Mouse (Mus musculus): Measurements from ENCODE around the gene Sema4f. TPM values are rescaled to one million over a fixed set of nuclear protein-coding genes. Genes with fewer than 3 reads are reported as not detected.

The Sema4f gene
- 10 to 100 TPM; 41.0 to 41.2 TPM for total RNA-seq (2021)

- peak; percentile 63 to 66 for DNase-seq
These were observed at the start of gene Sema4f for GRCm38 (mm10) chr6:82939167-82939912. TSS of gene Sema4f (minus strand) at chr6:82939769.

GRCm38 (mm10) chr6:82987411-82987971, 47.9 kb upstream of the Sema4f start:
- no peak for DNase-seq

DNA sequence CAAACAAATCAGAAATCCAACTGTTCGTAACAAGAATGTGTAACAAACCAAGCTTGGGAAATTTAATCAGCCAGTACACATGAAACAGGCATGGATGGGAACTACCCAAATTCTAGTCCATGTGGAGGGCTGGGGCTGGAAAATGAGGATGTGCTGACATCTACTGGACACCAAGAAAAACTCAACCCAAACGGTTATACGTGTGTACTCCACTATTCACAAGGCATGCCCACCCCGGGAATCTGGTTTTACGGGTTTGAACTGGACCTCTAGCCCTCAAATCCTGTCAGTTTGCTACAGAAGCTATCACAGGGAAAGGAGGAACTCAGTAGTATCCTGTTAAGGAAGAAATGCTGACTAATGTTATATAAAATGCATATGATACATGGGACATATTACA, 31.5 kb upstream of the Sema4f start:
- peak; percentile 40 to 65 for DNase-seq

GRCm38 (mm10) chr6:82969249-82970084, 29.9 kb upstream of the Sema4f start:
- DNase-seq = no peak

GRCm38 (mm10) chr6:82961664-82962063, 22.1 kb upstream of the Sema4f start:
- no peak for DNase-seq

DNA sequence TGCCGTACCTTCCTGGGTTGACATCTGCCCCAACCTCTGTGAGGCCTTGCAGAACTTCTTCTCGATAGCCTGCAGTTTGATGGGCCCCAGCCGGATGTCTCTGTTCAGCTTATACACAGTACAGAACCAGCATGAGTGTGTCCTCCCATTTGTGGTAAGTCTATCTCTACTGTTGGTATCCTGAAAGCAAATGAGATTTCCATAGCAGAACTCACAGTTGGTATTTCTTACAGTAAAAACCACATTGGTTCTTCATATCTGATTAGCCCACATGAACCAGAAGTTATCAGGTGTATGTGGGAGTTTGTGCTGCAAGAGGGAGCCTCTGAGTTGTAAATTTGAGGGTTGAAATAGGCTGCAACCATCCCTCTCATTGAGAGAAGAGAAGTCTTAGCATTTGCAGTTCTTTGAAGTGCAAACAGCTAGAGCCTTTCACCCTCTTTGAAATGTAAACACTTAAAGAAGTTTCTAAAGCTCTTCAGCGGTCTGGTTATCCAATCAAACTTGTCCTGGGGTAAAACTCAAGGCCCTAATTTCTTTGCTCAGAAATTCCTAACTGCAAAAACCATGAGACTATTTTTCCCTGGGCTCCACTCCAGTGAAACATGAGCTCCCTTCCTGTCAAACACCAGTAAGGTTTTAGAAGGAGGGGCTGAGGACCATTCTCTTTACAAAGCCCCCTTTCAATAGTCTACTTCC, 17.1 kb upstream of the Sema4f start:
- no peak for DNase-seq

DNA sequence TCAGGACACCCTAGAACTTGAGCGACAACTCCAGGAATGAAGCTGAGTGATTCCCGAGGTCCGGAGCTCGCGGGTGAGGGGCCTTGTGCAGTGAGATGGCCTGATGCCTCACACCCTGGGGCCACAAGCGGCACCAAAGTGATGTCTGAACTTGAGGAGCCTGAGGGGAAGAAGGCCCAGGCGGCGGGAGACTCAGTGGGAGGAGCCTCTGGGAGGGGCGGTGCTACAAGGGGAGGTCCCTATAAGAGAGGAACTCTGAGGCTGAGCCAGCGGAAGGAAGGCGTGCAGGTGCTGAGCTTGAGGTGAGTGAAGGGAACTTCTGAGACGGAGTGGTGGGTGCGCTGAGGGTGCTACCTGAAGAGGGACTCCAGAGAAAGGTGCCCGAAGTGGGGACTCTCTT, 7.1 kb upstream of the Sema4f start, which contains the start of gene M1ap:
TSS of gene M1ap (plus strand) at position 252 of the 400 bp plus-strand sequence.
- no peak for DNase-seq

- no peak for DNase-seq
These were observed 6.2 kb upstream of the Sema4f start for GRCm38 (mm10) chr6:82945750-82946149.

DNA sequence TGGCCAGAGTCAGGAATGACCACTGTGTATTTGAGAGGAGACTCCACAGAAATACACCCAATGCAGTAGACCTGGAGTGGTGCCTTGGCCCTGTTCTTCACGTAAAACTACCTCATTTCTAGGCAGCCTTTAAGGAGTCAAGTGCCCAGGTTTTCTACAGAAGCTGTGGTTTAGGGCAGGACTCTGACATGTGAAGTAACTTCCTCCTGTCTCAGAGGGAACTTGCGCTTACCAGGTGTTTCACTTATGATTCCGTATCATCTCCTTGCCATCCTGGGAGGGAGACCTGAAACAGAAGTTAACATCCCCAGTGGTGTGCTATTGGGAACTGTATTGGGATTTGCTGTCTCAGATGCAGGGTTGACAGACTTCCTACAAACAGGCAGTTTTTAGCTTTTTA, 1.2 kb upstream of the Sema4f start:
- DNase-seq = no peak

GRCm38 (mm10) chr6:82934616-82935230, 4.8 kb downstream of the Sema4f start:
- DNase-seq = no peak

DNA sequence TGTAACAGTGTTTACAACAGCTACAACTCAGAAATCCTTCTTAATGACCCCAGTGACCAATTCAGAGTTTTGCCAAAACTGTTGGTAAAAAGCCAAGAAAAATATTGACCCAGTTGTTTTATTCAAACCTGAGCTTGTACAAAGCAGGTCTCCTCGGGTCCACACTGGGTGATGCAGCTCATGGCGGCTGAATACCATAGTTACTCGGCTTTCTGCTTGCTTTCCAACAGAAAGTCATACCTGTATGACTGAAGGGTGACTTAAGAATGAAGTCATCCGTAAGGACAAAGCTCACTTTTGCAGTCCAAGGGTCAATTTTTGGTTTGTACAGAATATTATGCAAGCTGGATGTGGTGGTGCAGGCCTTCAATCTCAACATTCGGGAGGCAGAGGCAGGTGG, 12.0 kb downstream of the Sema4f start:
- DNase-seq = no peak

DNA sequence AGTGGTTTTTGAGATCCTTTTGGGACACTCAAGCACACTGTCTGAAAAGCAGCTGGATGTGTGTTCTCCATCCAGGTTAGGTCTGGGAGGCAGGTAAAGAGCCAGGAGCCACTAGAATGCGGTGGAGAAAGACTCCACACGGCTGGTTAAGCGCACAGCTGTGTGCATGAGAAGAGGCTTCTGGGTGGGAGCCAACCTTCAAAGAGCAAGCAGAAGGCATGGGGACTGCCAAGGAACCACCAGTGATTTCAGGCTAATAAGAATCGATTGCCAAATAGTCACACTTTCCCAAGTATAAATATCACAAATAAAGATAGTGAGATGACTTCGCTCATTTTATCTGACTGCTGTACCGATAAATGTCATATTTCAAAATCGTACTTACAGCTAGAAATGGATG, 13.0 kb downstream of the Sema4f start:
- no peak for DNase-seq

DNA sequence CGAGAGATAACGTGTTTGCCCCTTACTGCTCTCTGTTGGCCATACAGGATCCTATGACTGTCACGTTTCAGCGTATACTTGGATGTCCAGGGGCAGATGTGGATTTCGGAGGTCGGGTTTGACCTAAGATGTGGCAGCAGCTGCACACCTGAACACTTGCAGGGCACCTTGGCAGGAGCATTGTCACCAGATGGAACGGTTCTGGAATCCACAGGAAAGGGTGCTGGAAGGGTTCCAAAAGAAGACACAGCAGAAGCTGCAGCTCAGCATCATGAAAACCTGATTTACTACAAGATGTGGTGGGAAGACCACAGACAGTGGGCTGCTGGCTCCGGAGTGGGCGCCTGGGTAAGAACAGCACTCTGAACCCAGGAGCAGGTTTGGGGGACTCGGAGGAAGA, 13.5 kb downstream of the Sema4f start:
- DNase-seq = no peak

DNA sequence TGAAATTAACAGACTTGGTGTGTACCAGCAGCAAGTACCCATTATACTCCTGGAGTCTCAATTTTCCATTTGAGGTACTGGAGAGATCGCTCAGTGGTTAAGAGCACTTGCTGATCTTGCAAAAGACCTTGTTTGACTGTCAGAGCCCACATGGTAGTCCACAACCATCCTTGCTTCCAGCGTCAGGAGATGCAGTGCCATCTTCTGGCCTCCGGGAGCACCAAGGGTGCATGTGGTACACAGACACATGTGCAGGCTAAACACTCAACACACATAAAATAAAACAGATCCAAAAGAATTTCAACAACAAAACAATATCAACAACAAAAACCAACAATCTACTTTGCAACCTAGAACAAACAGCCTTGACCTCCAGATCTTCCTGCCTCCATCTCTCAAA, 14.6 kb downstream of the Sema4f start:
- DNase-seq = no peak

GRCm38 (mm10) chr6:82921426-82922224, 17.9 kb downstream of the Sema4f start:
- DNase-seq = no peak

DNA sequence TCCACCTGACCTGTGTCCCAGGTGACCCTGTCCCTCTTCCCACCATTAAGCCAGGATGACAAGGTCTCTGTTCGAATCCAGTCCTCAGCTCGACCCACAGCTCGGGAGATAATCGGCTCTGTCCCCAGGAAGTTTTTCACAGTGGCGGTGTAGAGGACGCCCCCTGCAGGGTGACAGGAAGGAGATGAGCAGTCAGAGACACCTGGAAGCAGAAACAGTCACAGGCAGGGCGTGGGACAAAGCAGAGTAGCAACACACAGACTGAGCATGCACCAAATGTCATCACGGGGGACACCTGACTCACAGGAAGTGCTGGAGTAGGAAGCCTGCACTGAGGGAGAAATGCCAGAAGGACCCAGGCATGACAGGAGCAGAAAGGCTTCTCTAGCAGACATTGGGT, 20.0 kb downstream of the Sema4f start:
- no peak for DNase-seq

- DNase-seq = no peak
These were observed 21.2 kb downstream of the Sema4f start for GRCm38 (mm10) chr6:82918371-82918770.

- DNase-seq = peak; percentile 45 to 46
These were observed 21.8 kb downstream of the Sema4f start for GRCm38 (mm10) chr6:82917778-82918129.

- peak; percentile 83 to 88 for DNase-seq
These were observed 22.3 kb downstream of the Sema4f start for GRCm38 (mm10) chr6:82917076-82917777.

DNA sequence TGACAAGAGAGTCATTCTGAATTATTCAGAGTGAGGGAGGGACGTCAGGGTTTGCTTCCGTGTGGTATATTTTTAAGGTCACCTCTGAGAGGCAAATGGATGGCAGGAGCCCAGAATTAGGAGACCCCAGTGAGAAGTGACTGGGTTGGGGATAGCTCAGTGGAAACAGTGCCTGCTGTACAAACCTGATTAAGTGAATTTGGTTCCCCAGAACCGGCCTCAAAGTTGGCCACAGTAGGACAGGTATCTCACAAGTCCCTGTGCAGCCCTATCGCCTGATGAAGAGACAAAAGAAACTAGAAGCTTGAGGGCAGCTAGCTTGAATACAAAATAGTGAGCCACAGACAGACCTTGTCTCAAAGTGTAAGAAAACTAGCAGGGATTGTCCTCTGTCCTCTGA, 23.1 kb downstream of the Sema4f start:
- no peak for DNase-seq

- peak in 1 of 2 experiments; percentile 39 for DNase-seq
These were observed 23.7 kb downstream of the Sema4f start for GRCm38 (mm10) chr6:82915889-82916288.

Measured in layer of hippocampus, postnatal 36 days (tissue).